Mouse (Mus musculus) C2C12 (cell line): ENCODE results near the gene Gck.

Experiments used
- FOSL1 ChIP-seq: IDR thresholded peaks from one replicate; pipeline ENCODE4 v1.8.0; 2011; ENCODE audit warnings: mild to moderate bottlenecking, low read length; ENCODE audit not compliant: poor library complexity, insufficient read depth, severe bottlenecking
- MYOD1 ChIP-seq: IDR thresholded peaks from one replicate; pipeline ENCODE4 v1.6.1; 2011; ENCODE audit warnings: low read depth; ENCODE audit not compliant: control insufficient read depth, insufficient read length
- USF1 ChIP-seq: IDR thresholded peaks from one replicate; pipeline ENCODE4 v1.6.1; 2011; ENCODE audit warnings: low read depth, mild to moderate bottlenecking, control low read depth, moderate library complexity

GRCm38 (mm10) chr11:5988126-5988525 lies 38.2 kb upstream of the Gck start:
- TF ChIP-seq MYOD1 (no peak), FOSL1 (no peak), USF1 (no peak)
